Mouse (Mus musculus) small intestine, adult 2 months (tissue): ENCODE results near the gene Dennd4c. TPM values are rescaled to one million over a fixed set of nuclear protein-coding genes. Genes with fewer than 3 reads are reported as not detected.

Source experiments
- H3K27ac ChIP-seq: fragments of 200-500 bp; 2 replicates; pipeline ENCODE4 v1.5.1; 2012; ENCODE audit warnings: low read depth, low read length, control low read depth, inconsistent platforms; ENCODE audit not compliant: insufficient read depth
- H3K27me3 ChIP-seq: fragments of 200-500 bp; 2 replicates; pipeline ENCODE4 v1.6.1; 2012; ENCODE audit warnings: mild to moderate bottlenecking, moderate library complexity, low read length, inconsistent platforms; ENCODE audit not compliant: control insufficient read depth, insufficient read depth
- H3K36me3 ChIP-seq: fragments of 200-500 bp; 2 replicates; pipeline ENCODE4 v1.6.1; 2012; ENCODE audit warnings: mild to moderate bottlenecking, low read length, control low read depth, inconsistent platforms; ENCODE audit not compliant: control insufficient read depth, insufficient read depth
- H3K4me1 ChIP-seq: fragments of 200-500 bp; 2 replicates; pipeline ENCODE4 v1.6.1; 2012; ENCODE audit warnings: low read length, inconsistent platforms, mixed read lengths; ENCODE audit not compliant: control insufficient read depth, insufficient read depth, insufficient read length
- H3K4me3 ChIP-seq: fragments of 200-500 bp; 2 replicates; pipeline ENCODE4 v1.5.1; 2012; ENCODE audit warnings: low read depth, mild to moderate bottlenecking, control low read depth, inconsistent platforms, low read length, moderate library complexity
- CTCF ChIP-seq: fragments of 200-500 bp; IDR thresholded peaks from 2 replicates; pipeline ENCODE4 v1.5.1; 2012; ENCODE audit warnings: low read depth, mild to moderate bottlenecking, control low read depth, inconsistent platforms, low read length, moderate library complexity, mixed read lengths; ENCODE audit not compliant: insufficient replicate concordance, insufficient read length; ENCODE audit errors: extremely low read depth
- POLR2A ChIP-seq: fragments of 200-500 bp; IDR thresholded peaks from 2 replicates; pipeline ENCODE4 v1.6.1; 2012; ENCODE audit warnings: low read depth, mild to moderate bottlenecking, control low read depth, inconsistent platforms, low read length, moderate library complexity
- WGBS: fragments of 180-500 bp; shearing (Covaris S2); methylation state at CpG from one replicate; pipeline ENCODE4 v1.1.7; 2018; 5-methylcytosine and 5-hydroxymethylcytosine counted together
- polyA plus RNA-seq: library from polyadenylated mRNA; depleted of rRNA; stranded (reverse); fragments of >200 nt; gene quantifications from 2 replicates; pipeline ENCODE4 v1.2.3, GENCODE M21; 2012

The Dennd4c gene
- polyA plus RNA-seq, 1 experiment: 4.4 TPM

- TF ChIP-seq CTCF: no peak
- TF ChIP-seq POLR2A: no peak
- H3K4me1 ChIP-seq: peaks cover 11% of the 10 kb centered on the region; the same call in 1 of the 2 replicates
- peak overlapping the region; percentile 81 for H3K27ac ChIP-seq
- no peaks in the 10 kb centered on the region for H3K27me3 ChIP-seq
- 38% methylated on average over 2 of the region's 2 CpGs for WGBS
- H3K4me3 ChIP-seq: no peak overlapping the region
- no peaks in the 10 kb centered on the region for H3K36me3 ChIP-seq
Observed at GRCm38 (mm10) chr4:86713518-86713917, 34.8 kb upstream of the Dennd4c start.

GRCm38 (mm10) chr4:86715341-86715740 is 33.0 kb upstream of the Dennd4c start:
- Histone ChIP-seq H3K27ac (no peak overlapping the region), H3K27me3 (no peaks in the 10 kb centered on the region), H3K4me3 (no peak overlapping the region), H3K36me3 (no peaks in the 10 kb centered on the region), H3K4me1 (peaks cover 20% of the 10 kb centered on the region; the same call in 1 of the 2 replicates)
- no peak for TF ChIP-seq POLR2A
- TF ChIP-seq CTCF: no peak
- WGBS: 48% methylated on average over 1 of the region's 1 CpGs

- WGBS: 17% methylated on average over 1 of the region's 1 CpGs
Observed at GRCm38 (mm10) chr4:86717176-86717575, 31.2 kb upstream of the Dennd4c start.

GRCm38 (mm10) chr4:86718878-86719577 is 29.3 kb upstream of the Dennd4c start:
- TF ChIP-seq CTCF (no peak), POLR2A (no peak)
- Histone ChIP-seq H3K27me3 (no peaks in the 10 kb centered on the region), H3K4me3 (no peak overlapping the region), H3K36me3 (no peaks in the 10 kb centered on the region), H3K4me1 (peaks cover 20% of the 10 kb centered on the region; the same call in 1 of the 2 replicates), H3K27ac (peak overlapping the region; percentile 43)
- WGBS: 34% methylated on average over 4 of the region's 4 CpGs

More at GRCm38 (mm10) chr4:86717176-86717575, 31.2 kb upstream of the Dennd4c start:
- peaks cover 24% of the 10 kb centered on the region; the same call in 1 of the 2 replicates for H3K4me1 ChIP-seq
- H3K27ac ChIP-seq: no peak overlapping the region
- no peak overlapping the region for H3K4me3 ChIP-seq
- H3K36me3 ChIP-seq: no peaks in the 10 kb centered on the region
- no peaks in the 10 kb centered on the region for H3K27me3 ChIP-seq
- TF ChIP-seq POLR2A: no peak
- TF ChIP-seq CTCF: no peak

- Histone ChIP-seq H3K36me3 (no peaks in the 10 kb centered on the region), H3K4me1 (peaks cover 19% of the 10 kb centered on the region; the same call in 1 of the 2 replicates), H3K4me3 (no peak overlapping the region), H3K27me3 (no peaks in the 10 kb centered on the region), H3K27ac (peak overlapping the region; percentile 68)
- no peak for TF ChIP-seq POLR2A
- no peak for TF ChIP-seq CTCF
- 17% methylated on average over 8 of the region's 8 CpGs for WGBS
Observed at GRCm38 (mm10) chr4:86721856-86722358, 26.4 kb upstream of the Dennd4c start.

- 19% methylated on average over 4 of the region's 4 CpGs for WGBS
- H3K4me1 ChIP-seq: peaks cover 8% of the 10 kb centered on the region; the same call in 1 of the 2 replicates
- H3K4me3 ChIP-seq: no peak overlapping the region; the same call in 1 of the 2 replicates
- TF ChIP-seq POLR2A (no peak), CTCF (no peak)
- H3K27ac ChIP-seq: peak overlapping the region; percentile 85
- no peaks in the 10 kb centered on the region for H3K27me3 ChIP-seq
- no peaks in the 10 kb centered on the region for H3K36me3 ChIP-seq
Observed at GRCm38 (mm10) chr4:86725175-86725574, 23.2 kb upstream of the Dennd4c start.

GRCm38 (mm10) chr4:86726141-86726540 is 22.2 kb upstream of the Dennd4c start:
- H3K4me3 ChIP-seq: no peak overlapping the region
- no peak for TF ChIP-seq POLR2A
- no peak for TF ChIP-seq CTCF
- H3K36me3 ChIP-seq: no peaks in the 10 kb centered on the region
- no peaks in the 10 kb centered on the region for H3K27me3 ChIP-seq
- H3K4me1 ChIP-seq: peaks cover 5% of the 10 kb centered on the region; the same call in 1 of the 2 replicates
- H3K27ac ChIP-seq: no peak overlapping the region
- WGBS: 84% methylated on average over 5 of the region's 5 CpGs
